Mouse (Mus musculus) forebrain, postnatal 0 days (tissue): ENCODE results near the gene Pmfbp1. TPM values are rescaled to one million over a fixed set of nuclear protein-coding genes. Genes with fewer than 3 reads are reported as not detected.

ENCODE experiments used
- ATAC-seq: fragments of 200-750 bp; cut with Nextera tagmentation; 2 replicates; pipeline ENCODE4 v1.8.0; 2017; ENCODE audit warnings: mild to moderate bottlenecking, moderate library complexity
- DNase-seq: peaks from one replicate; pipeline ENCODE4 v3.0.0-alpha.2; 2015
- H3K27ac ChIP-seq: fragments of 300-500 bp; sonication (generic); 2 replicates; pipeline ENCODE4 v1.5.1; 2014; ENCODE audit warnings: low read depth, mild to moderate bottlenecking, antibody characterized with exemption, low read length, moderate library complexity, mixed read lengths
- H3K27me3 ChIP-seq: fragments of 300-500 bp; sonication (generic); 2 replicates; pipeline ENCODE4 v1.6.1; 2014; ENCODE audit warnings: mild to moderate bottlenecking, low read length, mixed read lengths; ENCODE audit not compliant: insufficient read depth
- H3K36me3 ChIP-seq: fragments of 300-500 bp; sonication (generic); 2 replicates; pipeline ENCODE4 v1.6.1; 2014; ENCODE audit warnings: mild to moderate bottlenecking, moderate library complexity; ENCODE audit not compliant: insufficient read depth
- H3K4me1 ChIP-seq: fragments of 300-500 bp; sonication (generic); 2 replicates; pipeline ENCODE4 v1.6.1; 2014; ENCODE audit warnings: antibody characterized with exemption; ENCODE audit not compliant: insufficient read depth
- H3K4me2 ChIP-seq: fragments of 300-500 bp; sonication (generic); 2 replicates; pipeline ENCODE4 v1.6.1; 2014; ENCODE audit warnings: low read depth, mild to moderate bottlenecking, moderate library complexity
- H3K4me3 ChIP-seq: fragments of 300-500 bp; sonication (generic); 2 replicates; pipeline ENCODE4 v1.5.1; 2014; ENCODE audit warnings: low read depth, low read length, mixed read lengths
- H3K9ac ChIP-seq: fragments of 300-500 bp; sonication (generic); 2 replicates; pipeline ENCODE4 v1.6.1; 2014; ENCODE audit warnings: mild to moderate bottlenecking
- H3K9me3 ChIP-seq: fragments of 300-500 bp; sonication (generic); 2 replicates; pipeline ENCODE4 v1.6.1; 2016; ENCODE audit warnings: low read length
- CTCF ChIP-seq: sonication (generic); IDR thresholded peaks from 2 replicates; pipeline ENCODE4 v1.5.1; 2016; ENCODE audit warnings: antibody characterized with exemption, control low read depth, low read depth
- whole genome bisulfite sequencing: fragments of 180-500 bp; shearing (Covaris S2); extraction: QIAGEN DNeasy Blood & Tissue Kit; methylation state at CpG from one replicate; pipeline ENCODE4 v1.1.7; 2014; 5-methylcytosine and 5-hydroxymethylcytosine counted together
- polyA plus RNA-seq: library from polyadenylated mRNA; unstranded; fragments of >200 nt; fragmentation: Nextera tagmentation; extraction: Ambion mirVana; gene quantifications from 2 replicates; pipeline ENCODE4 v1.2.1, GENCODE M21; 2015
- total RNA-seq: library from RNA; depleted of rRNA; stranded (reverse); fragments of >200 nt; gene quantifications from 2 replicates; pipeline ENCODE4 v1.2.3, GENCODE M21; 2014

The Pmfbp1 gene
- total and polyA plus RNA-seq, 2 experiments from 2014 or later = 0.25 to 2.2 TPM

DNA sequence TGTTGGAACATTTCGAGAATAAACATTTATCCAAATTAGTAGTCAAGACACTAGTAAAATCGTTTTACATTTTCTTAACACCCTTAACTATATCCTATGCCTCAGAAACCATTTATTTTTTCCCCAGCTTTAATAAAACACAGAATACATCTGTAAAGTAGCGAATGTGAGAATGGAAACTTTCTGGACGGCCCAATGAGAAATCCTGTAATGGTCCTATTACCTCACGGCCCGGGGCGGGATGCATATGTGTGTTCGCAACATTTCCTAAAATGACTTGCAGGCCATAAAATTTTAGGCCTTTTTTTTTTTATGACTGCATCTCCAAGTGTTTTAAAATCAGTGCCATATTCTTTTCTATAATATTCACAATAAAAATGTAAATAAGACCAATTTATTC, 21.4 kb upstream of the Pmfbp1 start:
- Histone ChIP-seq H3K27ac (no peak overlapping the region), H3K9me3 (no peaks in the 10 kb centered on the region), H3K4me1 (no peaks in the 10 kb centered on the region), H3K9ac (no peak overlapping the region), H3K27me3 (no peaks in the 10 kb centered on the region), H3K4me3 (no peak overlapping the region), H3K4me2 (no peak overlapping the region), H3K36me3 (no peaks in the 10 kb centered on the region)
- ATAC-seq (no peak), DNase-seq (no peak)
- WGBS = 93% methylated on average over 8 of the region's 8 CpGs
- no peak for TF ChIP-seq CTCF

DNA sequence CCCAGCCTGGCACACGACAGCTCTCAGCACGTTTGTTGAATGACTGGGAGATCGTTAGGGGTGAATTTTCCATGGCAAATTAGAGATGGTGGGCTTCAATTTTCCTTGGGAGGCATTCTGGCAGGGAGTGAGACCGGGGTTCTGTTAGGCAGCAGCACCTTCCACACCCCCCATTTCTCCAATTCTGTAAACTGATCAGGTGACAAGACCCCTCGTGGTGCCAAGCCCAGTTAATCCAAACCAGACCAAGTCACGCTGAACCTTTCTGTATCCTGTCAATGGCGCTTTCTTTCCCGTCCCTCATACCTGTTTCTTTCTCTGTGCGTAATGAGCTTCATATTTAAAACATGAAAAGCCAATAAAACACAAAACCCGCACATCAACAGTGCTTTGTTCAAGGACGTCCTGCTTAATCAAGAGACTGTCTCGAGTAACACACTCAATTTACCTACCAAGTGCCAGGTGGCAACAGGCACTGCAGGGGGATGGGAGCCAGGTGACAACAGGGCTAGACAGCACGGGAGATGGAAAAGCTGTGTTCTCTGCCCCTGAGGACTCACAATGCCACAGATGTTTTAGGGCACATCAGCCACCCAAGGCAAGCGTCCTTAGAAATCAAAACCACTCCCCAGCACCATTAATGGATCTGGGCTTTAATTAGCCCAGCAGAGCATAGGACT, 19.2 kb upstream of the Pmfbp1 start:
- no peak overlapping the region for H3K9ac ChIP-seq
- H3K27ac ChIP-seq = no peak overlapping the region
- TF ChIP-seq CTCF = no peak
- DNase-seq (no peak), ATAC-seq (no peak)
- 32% methylated on average over 14 of the region's 14 CpGs for WGBS
- no peaks in the 10 kb centered on the region for H3K4me1 ChIP-seq
- H3K27me3 ChIP-seq = no peaks in the 10 kb centered on the region
- H3K4me2 ChIP-seq = no peak overlapping the region
- no peaks in the 10 kb centered on the region for H3K36me3 ChIP-seq
- H3K9me3 ChIP-seq = no peaks in the 10 kb centered on the region
- H3K4me3 ChIP-seq = no peak overlapping the region

DNA sequence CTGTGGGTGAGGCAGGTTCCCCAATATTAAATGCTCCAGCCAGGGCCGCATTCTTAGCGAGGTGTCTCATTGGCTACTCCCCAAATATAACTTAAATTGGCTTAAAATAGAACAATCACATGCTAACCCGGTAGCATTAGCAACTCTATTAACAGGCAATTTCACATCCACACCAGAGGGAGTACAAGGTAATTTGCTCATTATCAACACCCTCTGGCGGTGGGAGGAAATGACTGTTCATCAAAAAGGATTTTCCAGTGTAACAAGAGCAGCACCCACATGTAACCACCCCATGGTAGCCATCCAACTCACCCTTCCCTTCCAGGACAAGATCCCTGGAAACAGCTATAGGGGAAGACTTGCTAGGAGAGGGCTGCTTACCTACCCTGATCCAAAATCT, 18.4 kb upstream of the Pmfbp1 start:
- Histone ChIP-seq H3K4me2 (no peak overlapping the region), H3K27ac (no peak overlapping the region), H3K9ac (no peak overlapping the region), H3K4me1 (no peaks in the 10 kb centered on the region), H3K36me3 (no peaks in the 10 kb centered on the region), H3K4me3 (no peak overlapping the region), H3K9me3 (no peaks in the 10 kb centered on the region), H3K27me3 (no peaks in the 10 kb centered on the region)
- ATAC-seq (no peak), DNase-seq (no peak)
- TF ChIP-seq CTCF = peak; percentile 50
- WGBS = 27% methylated on average over 4 of the region's 4 CpGs

DNA sequence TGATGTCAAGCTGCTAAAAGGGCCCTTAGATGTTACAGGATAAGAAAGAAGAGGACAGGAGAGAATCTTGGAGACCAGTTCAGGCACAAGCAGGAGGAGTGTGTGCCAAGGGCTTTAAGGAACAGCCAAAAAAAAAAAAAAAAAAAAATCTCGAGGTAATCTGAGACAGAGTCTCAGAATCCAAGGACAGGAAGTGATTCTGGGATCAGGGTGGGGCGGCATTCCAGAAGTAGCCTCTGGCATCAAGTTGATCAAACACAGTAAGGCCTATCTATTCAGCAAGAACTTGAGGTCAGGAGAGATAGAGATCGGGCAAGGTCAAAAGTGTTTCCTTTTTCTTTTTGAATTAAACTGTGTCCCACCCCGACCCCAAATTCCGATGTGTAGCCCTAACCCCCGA, 15.2 kb upstream of the Pmfbp1 start:
- no peaks in the 10 kb centered on the region for H3K4me1 ChIP-seq
- 87% methylated on average over 6 of the region's 6 CpGs for WGBS
- H3K27ac ChIP-seq = no peak overlapping the region
- DNase-seq = no peak
- ATAC-seq = no peak
- no peak for TF ChIP-seq CTCF
- H3K9me3 ChIP-seq = no peaks in the 10 kb centered on the region
- H3K4me2 ChIP-seq = no peak overlapping the region
- no peaks in the 10 kb centered on the region for H3K36me3 ChIP-seq
- H3K27me3 ChIP-seq = no peaks in the 10 kb centered on the region
- no peak overlapping the region for H3K4me3 ChIP-seq
- H3K9ac ChIP-seq = no peak overlapping the region

DNA sequence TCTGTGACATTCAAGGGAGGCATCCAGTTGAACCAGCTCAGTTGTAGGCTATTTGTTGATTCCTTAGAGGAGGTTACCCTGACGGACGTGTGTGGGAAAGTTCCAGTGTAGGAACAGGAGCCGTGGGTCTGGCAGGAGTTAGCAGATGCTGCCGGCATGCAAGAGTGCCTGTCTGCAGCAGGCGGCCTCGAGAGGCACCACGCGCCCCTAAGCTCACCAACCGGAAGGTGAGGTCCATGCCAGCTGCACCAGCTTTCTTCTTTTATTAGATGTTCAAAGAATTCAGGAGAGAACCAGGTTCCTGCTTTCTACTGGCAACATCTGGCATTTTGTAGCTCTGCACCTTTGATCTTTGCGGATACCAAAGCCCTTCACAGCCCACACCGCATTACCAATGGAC, 9.1 kb upstream of the Pmfbp1 start:
- Histone ChIP-seq H3K27me3 (no peaks in the 10 kb centered on the region), H3K4me3 (no peak overlapping the region), H3K9me3 (no peaks in the 10 kb centered on the region), H3K4me1 (no peaks in the 10 kb centered on the region), H3K4me2 (no peak overlapping the region), H3K27ac (no peak overlapping the region), H3K9ac (no peak overlapping the region), H3K36me3 (no peaks in the 10 kb centered on the region)
- TF ChIP-seq CTCF = no peak
- 86% methylated on average over 11 of the region's 11 CpGs for WGBS
- DNase-seq (no peak), ATAC-seq (no peak)

DNA sequence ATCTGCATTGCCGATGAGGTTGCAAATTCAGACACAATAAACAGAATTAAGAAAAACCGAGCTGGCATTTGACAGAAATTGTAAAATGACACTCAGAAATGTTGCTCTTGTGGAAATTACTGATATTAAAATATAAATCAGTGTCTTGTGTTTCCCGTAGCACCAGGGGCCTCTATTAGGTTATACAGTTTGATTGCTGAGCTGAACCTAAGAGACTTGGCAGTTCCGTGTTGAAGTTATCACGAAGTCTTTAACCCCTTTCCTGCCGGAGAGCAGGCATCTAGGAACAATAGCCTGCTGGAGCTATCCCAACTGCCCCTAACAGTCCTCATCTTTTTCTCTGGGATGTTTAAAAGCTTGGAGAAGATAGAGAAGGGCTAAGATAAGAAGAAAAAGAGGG, 8.3 kb upstream of the Pmfbp1 start:
- 34% methylated on average over 6 of the region's 6 CpGs for WGBS
- TF ChIP-seq CTCF = no peak
- H3K27ac ChIP-seq = no peak overlapping the region
- H3K4me3 ChIP-seq = no peak overlapping the region
- no peaks in the 10 kb centered on the region for H3K9me3 ChIP-seq
- no peak overlapping the region for H3K9ac ChIP-seq
- H3K27me3 ChIP-seq = no peaks in the 10 kb centered on the region
- DNase-seq = no peak
- no peak for ATAC-seq
- H3K36me3 ChIP-seq = no peaks in the 10 kb centered on the region
- H3K4me2 ChIP-seq = no peak overlapping the region
- H3K4me1 ChIP-seq = no peaks in the 10 kb centered on the region

DNA sequence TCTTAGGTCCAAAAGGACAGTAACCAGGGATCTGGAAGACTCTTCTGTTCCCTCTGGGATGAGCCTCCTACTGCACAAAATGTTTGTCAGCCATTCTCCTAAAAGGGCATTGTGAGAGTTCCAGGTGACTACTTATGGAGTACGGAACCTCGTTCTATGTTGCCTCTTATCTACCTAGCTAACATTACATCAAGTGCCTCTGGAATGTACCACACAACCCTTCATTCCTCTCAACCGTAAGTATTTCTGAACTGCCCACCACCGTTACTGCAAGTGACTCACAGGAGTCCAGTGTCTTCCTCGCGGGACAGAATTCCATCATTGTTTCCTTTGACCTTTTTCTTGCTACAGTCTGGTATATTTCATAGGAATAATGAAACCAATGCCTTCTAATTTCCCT, 1.0 kb upstream of the Pmfbp1 start:
- no peak for TF ChIP-seq CTCF
- Histone ChIP-seq H3K36me3 (no peaks in the 10 kb centered on the region), H3K4me2 (no peak overlapping the region), H3K4me1 (no peaks in the 10 kb centered on the region), H3K9me3 (no peaks in the 10 kb centered on the region), H3K4me3 (no peak overlapping the region), H3K9ac (no peak overlapping the region), H3K27me3 (no peaks in the 10 kb centered on the region), H3K27ac (no peak overlapping the region)
- ATAC-seq (no peak), DNase-seq (no peak)
- 93% methylated on average over 6 of the region's 6 CpGs for WGBS
